Mouse (Mus musculus): ENCODE results near the gene Gm6902.
"Not testable (repeated sequence)": the region's sequence is repeated elsewhere in the genome, so short reads cannot be mapped to it uniquely, and the experiment has no call there.

Gene Gm6902

DNA sequence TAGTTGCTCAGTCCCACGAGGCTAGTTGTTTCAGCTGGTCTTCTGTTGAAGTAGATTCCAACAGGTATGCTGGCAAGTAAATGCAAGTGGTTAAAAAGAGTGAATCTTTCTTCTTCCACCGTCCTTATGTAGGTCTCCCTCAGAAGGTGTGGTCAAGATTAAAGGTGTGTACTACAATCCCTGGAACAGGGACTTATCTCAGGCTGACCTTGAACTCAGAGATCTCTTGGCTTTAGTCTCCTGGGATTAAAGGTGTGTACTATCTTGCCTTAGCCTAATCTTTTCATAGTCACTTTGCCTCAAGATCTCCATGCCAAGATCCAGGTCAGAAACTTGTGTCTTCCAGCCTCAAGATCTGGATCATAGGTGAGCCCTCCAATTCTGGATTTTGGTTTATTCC is at the start of gene Gm6902:
Gm6902 (minus strand) TSS at position 101 of the 400 bp plus-strand sequence.
- DNase-seq (ENCODE audit: low read depth, low spot score), result not testable (repeated sequence)

DNA sequence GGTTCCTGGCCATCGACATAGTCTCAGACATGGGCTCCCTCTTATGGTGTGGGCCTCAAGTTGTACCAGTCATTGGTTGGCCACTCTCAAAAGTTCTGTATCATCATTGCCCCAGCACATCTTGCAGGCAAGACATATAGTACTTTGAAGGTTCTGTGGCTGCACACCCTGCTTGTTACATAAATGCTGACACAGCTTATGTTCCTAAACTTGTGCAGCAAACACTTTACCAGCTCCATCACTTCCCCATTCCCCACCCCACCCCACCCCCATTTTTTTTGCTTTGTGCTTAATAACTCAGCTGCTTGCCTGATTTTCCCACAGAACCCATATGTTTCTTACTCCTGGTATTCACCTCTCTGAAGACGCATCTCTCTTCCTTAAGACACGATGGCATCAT is 22.2 kb upstream of the Gm6902 start, which contains the start of gene Nlrp4e:
Nlrp4e (plus strand) TSS at position 301 of the 400 bp plus-strand sequence.
- not testable (repeated sequence) for DNase-seq (ENCODE audit: low read depth, low spot score)

DNA sequence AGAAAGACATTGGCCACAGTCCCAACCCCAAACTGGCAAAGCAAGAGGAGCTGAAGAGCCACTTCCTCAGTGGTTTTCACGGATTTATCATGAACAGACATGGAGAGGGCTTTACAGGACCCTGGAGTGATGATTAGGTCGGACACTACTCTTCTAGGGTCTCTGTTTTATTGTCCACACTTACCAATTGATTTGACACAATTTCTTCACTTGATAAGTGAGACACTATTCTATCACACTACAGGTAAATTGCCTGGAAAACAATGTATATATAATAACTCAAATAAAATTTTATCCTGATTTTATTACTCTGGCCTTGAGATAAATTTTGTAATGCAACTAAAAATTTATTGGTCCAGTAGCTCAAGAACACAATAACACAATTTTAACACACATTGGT is 27.1 kb downstream of the Gm6902 start, which contains the start of gene Vmn1r166:
Vmn1r166 (minus strand) TSS at position 101 of the 400 bp plus-strand sequence.
- DNase-seq (ENCODE audit: low read depth, low spot score), result not testable (repeated sequence)

Data from c-Kit-negative CD71-positive TER-119-positive erythroid progenitor cells, embryonic 14.5 days (primary cell).